Mouse (Mus musculus) heart, postnatal 0 days (tissue): ENCODE data around the gene Prr14l.

Source experiments
- CTCF ChIP-seq: IDR thresholded peaks from 2 replicates; pipeline ENCODE4 v1.5.1; 2016; ENCODE audit warnings: antibody characterized with exemption, control low read depth, low read depth
- EP300 ChIP-seq: IDR thresholded peaks from 2 replicates; pipeline ENCODE4 v1.6.1; 2016; ENCODE audit warnings: antibody characterized with exemption, low read depth

DNA sequence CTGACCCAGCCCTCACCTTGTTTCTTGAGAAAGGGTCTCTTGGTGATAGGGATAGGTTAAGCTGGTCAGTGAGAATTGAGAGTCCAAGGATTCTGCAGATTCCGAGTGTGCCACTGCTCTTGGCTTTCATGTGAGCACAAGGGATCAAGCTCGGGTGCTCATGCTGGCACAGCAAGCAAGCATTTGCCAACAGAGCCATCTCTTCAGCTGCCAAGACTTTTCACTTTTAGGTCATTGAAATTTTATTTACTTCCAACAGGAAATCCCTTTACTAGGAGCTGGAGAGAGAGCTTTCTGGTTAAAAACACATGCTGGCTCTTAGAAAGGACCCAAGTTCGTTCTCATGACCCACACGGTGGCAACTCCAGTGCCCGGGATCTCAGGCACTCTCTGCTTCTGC, 17.1 kb downstream of the Prr14l start:
- TF ChIP-seq CTCF (no peak), EP300 (no peak)
